Mouse (Mus musculus) megakaryocyte, embryonic 14.5 days (primary cell): ENCODE data around the gene Grip1.

ENCODE experiments used
- FLI1 ChIP-seq: IDR thresholded peaks from 2 replicates; pipeline ENCODE4 v1.6.1; 2012; ENCODE audit warnings: low read length, inconsistent platforms, mixed read lengths
- GATA1 ChIP-seq: IDR thresholded peaks from 3 replicates; pipeline ENCODE4 v1.6.1; 2012; ENCODE audit warnings: mixed read lengths, low read length, inconsistent platforms, borderline replicate concordance

DNA sequence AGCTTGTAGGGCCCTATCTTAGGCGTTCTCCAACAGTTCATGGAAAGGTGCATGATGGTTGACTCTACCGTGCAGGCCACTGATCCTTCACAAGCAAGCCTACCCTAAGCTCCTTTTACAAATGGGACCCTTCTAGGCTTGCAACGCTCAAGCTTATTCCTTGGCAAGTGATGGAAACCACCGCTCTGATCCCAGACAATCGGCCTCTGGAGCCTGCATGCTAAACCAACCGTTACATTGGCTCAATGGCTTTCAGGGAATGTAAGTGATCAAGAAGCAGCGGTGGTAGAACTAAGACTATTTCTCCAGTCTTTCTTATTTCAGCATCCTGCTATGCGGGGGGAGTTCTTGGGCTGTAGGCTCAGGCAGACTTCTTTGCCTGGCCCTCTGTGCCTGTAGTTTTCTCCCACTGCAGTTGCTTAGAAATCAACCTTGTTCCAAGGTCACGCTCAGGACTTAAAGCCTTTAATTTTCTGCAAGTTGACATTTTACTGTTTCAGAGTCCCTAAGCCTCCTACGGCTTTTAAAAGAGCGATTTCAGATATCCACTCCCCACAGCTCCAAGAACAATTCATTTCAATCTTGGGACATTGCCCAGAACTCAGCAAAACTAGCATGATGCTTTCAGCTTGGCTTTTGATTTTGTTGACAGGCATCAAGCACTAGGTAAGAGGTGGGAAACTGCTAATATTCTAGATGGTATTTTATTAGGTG is 29.7 kb upstream of the Grip1 start:
- TF ChIP-seq GATA1, result no peak
- TF ChIP-seq FLI1, result no peak
